Mouse (Mus musculus) bone marrow, adult 2 months (tissue): ENCODE measurements at regions not wholly inside any gene's neighbourhood (a gene's known extent, or its start where the extent isn't known, plus 50 kb on each side); places are given as distances from the start of the nearest gene placed in this dataset.

Experiments used
- H3K27ac ChIP-seq: fragments of 200-500 bp; 2 replicates; pipeline ENCODE4 v1.5.1; 2012; ENCODE audit warnings: low read depth, mild to moderate bottlenecking, control low read depth, inconsistent platforms, low read length; ENCODE audit not compliant: control insufficient read depth, poor library complexity, insufficient read depth
- H3K4me1 ChIP-seq: fragments of 200-500 bp; 2 replicates; pipeline ENCODE4 v1.6.1; 2011; ENCODE audit warnings: low read length; ENCODE audit not compliant: control insufficient read depth, insufficient read depth
- H3K4me3 ChIP-seq: fragments of 200-500 bp; replicated peaks from 2 replicates; pipeline ENCODE3; 2011; ENCODE audit warnings: mild to moderate bottlenecking, low read depth, low read length, control low read depth; ENCODE audit not compliant: control insufficient read depth
- CTCF ChIP-seq: fragments of 200-500 bp; IDR thresholded peaks from 2 replicates; pipeline ENCODE4 v1.5.1; 2011; ENCODE audit warnings: low read length, control low read depth; ENCODE audit not compliant: control insufficient read depth, insufficient read depth
- POLR2A ChIP-seq: fragments of 200-500 bp; IDR thresholded peaks from 2 replicates; pipeline ENCODE4 v1.6.1; 2011; ENCODE audit warnings: low read depth, mild to moderate bottlenecking, control low read depth, low read length, borderline replicate concordance; ENCODE audit not compliant: control insufficient read depth
- WGBS: fragments of 180-500 bp; shearing (Covaris S2); methylation state at CpG from one replicate; pipeline ENCODE4 v1.1.7; 2018; 5-methylcytosine and 5-hydroxymethylcytosine counted together

- TF ChIP-seq POLR2A, result no peak
- no peak for TF ChIP-seq CTCF
- Histone ChIP-seq H3K4me1 (no peaks in the 10 kb centered on the region), H3K27ac (no peak overlapping the region), H3K4me3 (no peak overlapping the region)
- 84% methylated on average over 6 of the region's 6 CpGs for WGBS
These were observed 119.3 kb upstream of the Hnrnpa3 start for GRCm38 (mm10) chr2:75539726-75540125.

- no peak overlapping the region for H3K4me3 ChIP-seq
- H3K4me1 ChIP-seq, result no peaks in the 10 kb centered on the region
- H3K27ac ChIP-seq, result no peak overlapping the region
- TF ChIP-seq POLR2A (no peak), CTCF (no peak)
- WGBS, result 79% methylated on average over 5 of the region's 5 CpGs
These were observed 116.7 kb upstream of the Hnrnpa3 start for GRCm38 (mm10) chr2:75542331-75542730.

DNA sequence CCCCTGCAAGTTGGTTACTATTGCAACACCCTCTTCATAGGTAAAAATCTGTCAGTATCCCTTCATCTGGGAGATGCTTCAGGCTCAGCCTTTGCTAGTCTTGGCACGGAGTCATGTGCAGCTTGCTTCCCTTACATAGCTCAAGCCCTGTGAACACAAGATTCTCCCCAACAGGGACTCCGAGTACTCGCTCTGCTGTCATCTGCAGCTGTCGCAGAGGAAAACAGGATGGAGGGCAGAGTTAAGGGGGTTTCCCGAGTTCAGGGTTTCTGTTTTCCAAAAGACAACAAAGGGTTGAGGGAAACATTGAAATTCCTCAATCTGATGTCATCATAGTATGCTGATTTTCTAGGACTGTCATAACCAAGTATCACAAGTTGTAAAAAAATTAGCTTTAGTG is 116.3 kb upstream of the Hnrnpa3 start:
- Histone ChIP-seq H3K27ac (no peak overlapping the region), H3K4me1 (no peaks in the 10 kb centered on the region), H3K4me3 (no peak overlapping the region)
- 62% methylated on average over 5 of the region's 5 CpGs for WGBS
- TF ChIP-seq POLR2A (no peak), CTCF (no peak)

GRCm38 (mm10) chr2:75545971-75546370 is 113.1 kb upstream of the Hnrnpa3 start:
- WGBS, result 82% methylated on average over 7 of the region's 7 CpGs
- no peak overlapping the region for H3K4me3 ChIP-seq

DNA sequence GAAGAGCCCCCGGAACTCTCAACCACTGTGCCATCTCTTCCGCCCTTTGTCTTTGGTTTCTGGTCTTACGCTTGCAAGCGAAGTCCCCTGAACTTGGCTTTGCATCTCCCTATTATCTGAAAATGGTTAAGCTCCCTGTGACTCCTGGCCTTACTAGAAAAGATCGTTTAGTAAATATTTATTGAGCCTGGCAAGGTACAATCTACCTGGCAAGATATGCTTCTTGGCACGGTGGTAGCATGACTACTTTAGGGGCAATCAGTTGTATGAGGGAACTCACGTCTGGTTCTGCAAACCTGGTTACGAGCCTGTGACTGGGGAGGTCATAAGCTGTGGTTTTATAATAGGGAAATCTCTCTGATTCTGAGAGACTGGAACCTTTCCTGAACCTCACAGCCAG is 103.4 kb upstream of the Hnrnpa3 start:
- Histone ChIP-seq H3K4me3 (no peak overlapping the region), H3K4me1 (no peaks in the 10 kb centered on the region; the same call in 1 of the 2 replicates), H3K27ac (no peak overlapping the region)
- TF ChIP-seq CTCF, result no peak
- no peak for TF ChIP-seq POLR2A
- 75% methylated on average over 8 of the region's 8 CpGs for WGBS

More at GRCm38 (mm10) chr2:75545971-75546370, 113.1 kb upstream of the Hnrnpa3 start:
- Histone ChIP-seq H3K4me1 (no peaks in the 10 kb centered on the region), H3K27ac (no peak overlapping the region)
- no peak for TF ChIP-seq POLR2A
- TF ChIP-seq CTCF, result no peak

GRCm38 (mm10) chr2:75556744-75557143 is 102.3 kb upstream of the Hnrnpa3 start:
- Histone ChIP-seq H3K4me3 (no peak overlapping the region), H3K27ac (no peak overlapping the region), H3K4me1 (no peaks in the 10 kb centered on the region; the same call in 1 of the 2 replicates)
- WGBS, result 71% methylated on average over 7 of the region's 7 CpGs
- TF ChIP-seq POLR2A, result no peak
- TF ChIP-seq CTCF, result no peak

DNA sequence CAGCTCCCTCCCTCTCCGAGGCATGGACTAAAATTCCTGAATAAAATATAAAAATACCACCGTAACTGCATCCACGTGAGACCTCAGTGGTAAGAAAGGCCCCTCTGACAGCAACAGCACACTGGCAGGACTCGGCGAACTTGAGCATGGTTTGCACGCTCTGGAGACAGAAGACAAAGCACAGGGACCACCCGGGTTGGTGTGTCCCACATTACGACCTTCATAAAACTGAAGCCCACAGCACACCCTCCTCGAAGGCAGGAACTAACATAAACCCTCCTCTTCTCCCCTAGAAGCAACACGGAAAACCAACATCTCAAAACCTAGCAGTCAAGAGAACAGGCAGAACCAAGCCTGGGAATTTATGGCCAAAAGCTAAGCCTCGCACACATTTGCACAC is 101.7 kb upstream of the Hnrnpa3 start:
- no peak for TF ChIP-seq CTCF
- no peak for TF ChIP-seq POLR2A
- no peaks in the 10 kb centered on the region; the same call in 1 of the 2 replicates for H3K4me1 ChIP-seq
- H3K27ac ChIP-seq, result no peak overlapping the region
- 80% methylated on average over 11 of the region's 11 CpGs for WGBS
- no peak overlapping the region for H3K4me3 ChIP-seq

GRCm38 (mm10) chr2:75559920-75560319 is 99.1 kb upstream of the Hnrnpa3 start:
- 82% methylated on average over 6 of the region's 6 CpGs for WGBS
- Histone ChIP-seq H3K27ac (no peak overlapping the region), H3K4me1 (no peaks in the 10 kb centered on the region; the same call in 1 of the 2 replicates), H3K4me3 (no peak overlapping the region)
- no peak for TF ChIP-seq CTCF
- TF ChIP-seq POLR2A, result no peak
